Mouse (Mus musculus) gastrocnemius, adult 18-20 months (tissue): ENCODE data around the gene Olfr920. TPM values are rescaled to one million over a fixed set of nuclear protein-coding genes. Genes with fewer than 3 reads are reported as not detected.

Experiments used
- DNase-seq: peaks from one replicate; pipeline ENCODE4 v3.0.0; 2021; ENCODE audit warnings: low spot score
- long read RNA-seq, 2 experiments: library from polyadenylated mRNA; stranded (forward); transcript quantifications; one replicate each; pipeline ENCODE4 v2.0.0; 2021
- total RNA-seq, 2 experiments: library from RNA; stranded (reverse); gene quantifications; 2 replicates each; pipeline ENCODE4 v1.2.3; 2021

Gene Olfr920
- total RNA-seq = under 1 TPM; 0.05 to 0.07 TPM
- long read RNA-seq, experiment 1 = 0 reads
- long read RNA-seq, experiment 2 = 0 reads

DNA sequence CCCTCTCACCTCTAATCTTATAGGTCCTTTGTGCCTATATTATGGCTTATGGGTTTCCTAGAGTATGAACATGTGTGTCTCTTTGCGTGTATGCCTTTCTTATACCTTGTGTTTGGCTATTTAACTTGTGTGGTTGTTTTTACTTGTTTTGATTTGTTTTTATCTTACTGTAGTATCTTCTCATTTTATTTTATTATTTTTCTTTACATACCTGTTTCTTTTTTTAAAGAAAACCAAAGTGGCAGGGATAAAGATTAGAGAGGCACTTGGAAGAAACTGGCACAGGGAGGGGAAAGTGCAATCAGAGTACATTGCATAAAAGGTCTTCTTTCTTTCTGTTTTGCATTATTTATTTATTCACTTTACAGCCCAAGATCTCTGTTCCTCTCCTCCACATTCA, at the start of gene Olfr920:
TSS of gene Olfr920 (plus strand) at position 301 of the 400 bp plus-strand sequence.
- DNase-seq = no peak

DNA sequence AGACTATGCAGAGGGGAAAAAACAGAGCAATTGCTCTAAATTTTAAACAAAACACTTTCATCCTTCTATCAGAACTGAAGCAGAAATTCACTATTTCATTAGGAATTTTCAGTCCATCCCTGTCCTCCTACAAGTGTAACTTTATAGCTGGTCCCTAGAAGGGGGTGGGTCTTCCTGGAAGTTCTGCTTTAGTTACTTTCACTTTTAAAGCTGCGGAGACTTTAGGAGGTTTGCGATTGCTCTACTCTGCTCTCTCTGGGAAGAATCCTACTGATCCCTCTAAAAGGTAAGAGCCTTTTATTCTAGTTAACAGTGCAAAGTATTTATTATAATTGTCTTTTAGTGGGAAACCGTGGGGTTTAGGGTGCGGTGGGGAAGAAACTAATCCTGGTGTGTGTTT, 34.0 kb upstream of the Olfr920 start, which contains the start of gene Vwa5a:
TSS of gene Vwa5a (plus strand) at position 167 of the 400 bp plus-strand sequence.
- peak; percentile 32 for DNase-seq

DNA sequence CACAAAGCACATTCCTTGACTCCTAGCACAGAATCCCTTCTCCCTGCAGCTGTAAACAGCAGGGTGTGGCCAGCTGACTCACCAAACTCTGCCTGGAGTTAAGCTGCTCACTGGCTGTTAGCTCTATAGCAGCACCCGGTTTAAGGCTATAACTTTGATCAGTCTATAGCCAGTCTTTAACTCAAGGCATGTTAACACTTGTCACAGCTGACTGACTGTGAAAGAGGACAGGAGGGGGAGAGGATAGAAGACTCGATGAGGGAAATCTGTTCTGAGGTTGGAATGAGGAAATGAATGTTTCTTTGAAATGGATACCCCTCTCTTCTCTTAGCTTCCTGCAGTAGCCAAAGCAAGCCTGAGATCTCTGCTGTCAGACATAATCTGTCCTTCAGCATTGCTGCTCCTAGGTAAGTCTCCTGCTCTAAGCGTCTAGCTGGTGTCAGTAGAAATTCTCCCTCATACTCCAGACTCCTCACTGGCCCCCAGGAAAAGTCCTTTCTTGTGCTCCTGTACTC, 33.1 kb upstream of the Olfr920 start:
- peak; percentile 18 for DNase-seq

DNA sequence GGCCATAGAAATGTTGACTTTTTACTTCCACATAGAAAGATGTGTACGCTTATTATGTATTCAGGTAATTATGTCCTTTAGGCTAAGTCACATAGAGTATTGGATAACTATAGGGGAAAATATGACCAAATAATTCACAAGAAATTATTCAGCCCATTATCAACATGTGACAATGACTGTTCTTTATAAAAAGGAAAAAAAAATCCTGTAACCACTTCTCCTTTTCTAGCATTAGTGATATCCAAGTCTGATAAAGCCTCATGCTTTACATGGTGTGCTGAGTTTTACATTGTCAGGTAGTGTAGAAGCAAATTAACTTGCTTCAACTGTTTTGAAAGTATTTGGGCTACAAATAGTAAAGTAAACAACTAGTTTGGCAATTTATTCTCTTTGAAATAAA, 28.1 kb upstream of the Olfr920 start:
- no peak for DNase-seq

DNA sequence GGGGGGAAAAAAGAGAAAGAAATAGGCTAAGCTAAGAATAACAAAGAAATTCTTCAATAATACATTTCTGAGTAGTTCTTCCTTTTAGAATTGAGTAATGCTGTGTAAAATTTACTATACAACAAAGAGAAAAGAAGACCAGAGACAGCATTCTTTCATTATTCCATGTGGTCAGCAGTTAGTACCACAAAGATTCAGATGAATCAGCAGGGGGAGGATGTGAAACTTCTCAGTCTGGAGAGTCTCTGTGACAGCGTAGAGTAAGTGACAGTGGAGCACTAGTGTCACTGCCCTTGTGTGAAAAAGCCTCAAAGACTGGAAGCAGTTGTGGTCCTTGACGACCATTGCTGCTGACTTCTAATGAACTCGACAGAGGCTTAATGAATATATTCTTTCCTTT, 23.9 kb upstream of the Olfr920 start:
- no peak for DNase-seq

DNA sequence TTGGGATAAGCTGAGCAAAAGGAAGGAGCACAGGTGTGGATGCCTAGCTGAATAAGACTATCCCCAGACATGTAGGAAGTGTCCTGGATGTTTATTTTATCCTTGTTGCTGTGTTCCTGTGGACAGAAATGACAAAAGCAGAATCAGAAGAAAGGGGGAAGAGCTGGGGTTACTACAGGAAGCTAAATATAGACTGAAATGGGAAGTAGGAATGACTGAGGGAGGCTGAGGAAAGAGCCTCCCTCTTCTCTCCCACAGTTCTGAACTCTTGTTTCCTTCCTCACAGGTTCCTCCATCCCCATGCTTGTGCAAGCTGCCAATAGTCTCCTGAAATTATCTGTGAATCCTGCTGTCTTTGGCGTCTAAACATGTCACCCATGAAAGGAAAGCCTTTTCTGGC, 10.7 kb upstream of the Olfr920 start:
- no peak for DNase-seq

DNA sequence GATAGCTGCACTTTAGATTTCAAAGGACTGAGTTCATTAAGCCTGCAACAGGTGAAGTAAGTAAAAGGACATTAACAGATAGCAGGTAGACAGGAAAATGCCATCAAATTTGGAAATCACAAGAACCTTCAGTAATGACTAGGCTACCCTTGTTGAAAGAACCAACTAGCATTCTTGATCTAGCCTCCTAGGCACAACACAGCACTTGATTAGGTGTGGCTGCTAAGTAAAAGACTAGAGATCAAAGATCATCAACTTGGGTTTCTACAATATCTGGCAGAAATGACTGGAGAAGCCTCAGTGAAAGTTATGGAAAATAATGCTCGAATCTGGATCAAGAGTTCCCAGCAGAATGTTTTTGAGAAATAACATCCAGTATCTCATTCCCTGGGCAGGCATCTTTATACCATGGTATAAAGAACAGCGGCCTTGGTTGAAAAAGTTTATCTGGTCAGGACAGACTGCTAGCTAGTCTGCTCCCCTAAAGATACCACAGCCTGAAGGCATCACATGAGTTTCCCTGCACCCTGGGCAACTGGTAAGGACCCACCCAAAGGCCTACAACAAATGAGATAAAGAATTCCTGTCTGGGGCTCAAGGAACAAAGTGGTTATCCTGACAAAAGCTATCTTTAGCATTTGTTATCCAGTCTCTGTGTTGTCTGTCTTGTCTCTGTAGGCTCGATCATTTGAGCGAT, 7.3 kb upstream of the Olfr920 start:
- DNase-seq = no peak

DNA sequence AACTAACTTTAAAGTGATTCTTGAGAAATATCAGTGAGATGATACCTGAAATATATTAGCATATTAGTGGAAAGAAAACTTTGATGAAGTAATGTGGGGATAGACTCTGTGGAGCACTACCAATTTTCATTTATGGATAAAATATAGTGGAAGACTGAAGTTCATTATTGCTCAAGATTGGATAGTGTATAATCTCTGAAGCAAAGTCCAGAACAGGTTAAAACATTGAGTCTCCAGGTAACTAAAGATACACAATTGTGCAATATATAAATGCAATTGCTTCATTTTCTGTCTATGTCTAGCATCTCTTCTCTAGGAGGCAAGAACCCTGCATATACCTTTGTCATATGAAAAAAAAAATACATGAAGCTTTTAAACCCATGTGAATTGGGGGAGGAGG, 20.7 kb downstream of the Olfr920 start, which contains the start of gene Olfr921:
TSS of gene Olfr921 (plus strand) at position 301 of the 400 bp plus-strand sequence.
- DNase-seq = no peak

DNA sequence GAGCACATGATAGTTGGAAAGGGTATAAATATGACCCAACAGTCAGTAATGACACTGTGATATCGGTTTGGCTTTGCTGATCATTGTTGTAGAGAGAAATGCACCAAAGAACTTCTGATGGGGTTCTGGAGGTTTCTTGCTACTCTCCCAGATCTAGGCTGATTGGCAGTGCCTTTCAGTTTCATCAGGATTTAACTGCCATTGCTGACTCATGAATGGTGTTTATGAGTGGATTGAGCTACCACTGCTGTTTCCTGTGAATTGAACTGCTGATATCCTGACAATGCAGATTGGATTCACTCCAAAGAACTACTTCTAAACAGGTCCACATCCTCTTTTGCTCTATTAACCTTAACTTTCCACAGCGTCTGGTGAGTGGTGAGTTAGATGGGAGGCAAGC, 40.6 kb downstream of the Olfr920 start:
- DNase-seq = no peak

DNA sequence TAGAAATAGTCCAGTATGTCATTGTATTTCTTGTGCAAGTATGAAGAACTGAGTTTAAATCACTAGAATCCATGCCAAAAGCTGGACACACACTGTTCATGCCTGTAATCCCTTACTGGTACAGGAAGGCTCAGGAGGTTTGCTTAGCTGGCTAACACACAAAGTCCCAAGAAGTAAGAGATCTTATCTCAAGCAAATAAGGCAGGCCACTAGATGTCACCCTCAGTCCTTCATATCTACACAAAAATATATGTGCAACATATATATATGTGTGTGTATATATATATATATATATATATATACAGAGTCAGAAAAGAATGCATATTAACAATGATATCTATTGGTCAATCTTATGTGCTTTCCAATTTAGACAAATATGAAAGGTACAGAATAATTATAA, 53.6 kb downstream of the Olfr920 start:
- DNase-seq = no peak

Other genes starting within 250 kb of the Olfr920 start
- not detected for gene Olfr911-ps1, start 230.7 kb upstream of the Olfr920 start, total RNA-seq
- gene Olfr910, start 214.4 kb upstream of the Olfr920 start, total RNA-seq = not detected
- gene Olfr912, start 172.1 kb upstream of the Olfr920 start, total RNA-seq = not detected
- gene Olfr913, start 159.5 kb upstream of the Olfr920 start, total RNA-seq = not detected
- gene Olfr914, start 147.2 kb upstream of the Olfr920 start, total RNA-seq = not detected
- gene Olfr916, start 92.4 kb upstream of the Olfr920 start, total RNA-seq = not detected
- gene Olfr917, start 86.5 kb upstream of the Olfr920 start, total RNA-seq = not detected
- gene Olfr918, start 77.7 kb upstream of the Olfr920 start, total RNA-seq = not detected
- not detected for gene Olfr919, start 48.6 kb upstream of the Olfr920 start, total RNA-seq
- 10 to 100 TPM; 12.9 to 14.9 TPM for gene Vwa5a, start 34.0 kb upstream of the Olfr920 start, total RNA-seq
- gene Olfr921, start 20.8 kb downstream of the Olfr920 start, total RNA-seq = not detected
- not detected for gene Olfr922, start 62.3 kb downstream of the Olfr920 start, total RNA-seq
- not detected for gene Olfr923, start 74.2 kb downstream of the Olfr920 start, total RNA-seq
- gene Olfr924, start 92.2 kb downstream of the Olfr920 start, total RNA-seq = not detected
- not detected for gene Olfr26, start 102.8 kb downstream of the Olfr920 start, total RNA-seq
- not detected for gene Olfr926, start 124.8 kb downstream of the Olfr920 start, total RNA-seq
- not detected for gene Olfr930, start 177.5 kb downstream of the Olfr920 start, total RNA-seq
- gene Olfr933, start 220.0 kb downstream of the Olfr920 start, total RNA-seq = not detected
- not detected for gene Olfr934, start 236.0 kb downstream of the Olfr920 start, total RNA-seq
- not detected for gene Olfr935, start 247.4 kb downstream of the Olfr920 start, total RNA-seq